Mouse (Mus musculus) adrenal gland, postnatal 10 days (tissue): ENCODE results near the gene Taf6l. TPM values are rescaled to one million over a fixed set of nuclear protein-coding genes. Genes with fewer than 3 reads are reported as not detected.

Source experiments
- DNase-seq: peaks from one replicate; pipeline ENCODE4 v3.0.0; 2021; ENCODE audit warnings: mixed read lengths
- long read RNA-seq, 2 experiments: library from polyadenylated mRNA; stranded (forward); transcript quantifications; one replicate each; pipeline ENCODE4 v2.0.0; 2021
- total RNA-seq, 2 experiments: library from RNA; stranded (reverse); gene quantifications; 2 replicates each; pipeline ENCODE4 v1.2.3; 2021

The Taf6l gene
- 10 to 100 TPM; 12.4 to 19.5 TPM for total RNA-seq
- long read RNA-seq, experiment 1, transcript Taf6l-205 (12 exons, 2,065 nt) = major isoform, 19 of 29 reads
- long read RNA-seq, experiment 1, partial matches to known transcripts = 4 of 29 reads
- long read RNA-seq, experiment 1, other reads (novel, unspliced or antisense) = 4 of 29 reads
- long read RNA-seq, experiment 2, transcript Taf6l-205 (12 exons, 2,065 nt) = major isoform, 12 of 20 reads
- long read RNA-seq, experiment 2, partial matches to known transcripts = 5 of 20 reads
- long read RNA-seq, experiment 2, other reads (novel, unspliced or antisense) = 3 of 20 reads

- DNase-seq = peak; percentile 93
Measured at GRCm38 (mm10) chr19:8786008-8786781, at the start of gene Taf6l. Taf6l (minus strand) TSS chr19:8786417.

- no peak for DNase-seq
Measured at GRCm38 (mm10) chr19:8832971-8833370, 46.8 kb upstream of the Taf6l start.

- DNase-seq = no peak
Measured at GRCm38 (mm10) chr19:8831262-8831661, 45.0 kb upstream of the Taf6l start.

GRCm38 (mm10) chr19:8830664-8831063, 44.4 kb upstream of the Taf6l start:
- DNase-seq = no peak

- no peak for DNase-seq
Measured at GRCm38 (mm10) chr19:8829660-8830059, 43.4 kb upstream of the Taf6l start, which contains the start of gene AC129217.1. AC129217.1 (plus strand) TSS chr19:8829773.

- DNase-seq = no peak
Measured at GRCm38 (mm10) chr19:8822696-8823095, 36.5 kb upstream of the Taf6l start.

- DNase-seq = no peak
Measured at GRCm38 (mm10) chr19:8821146-8821545, 34.9 kb upstream of the Taf6l start.

GRCm38 (mm10) chr19:8820424-8820956, 34.3 kb upstream of the Taf6l start:
- no peak for DNase-seq

- peak; percentile 99 for DNase-seq
Measured at GRCm38 (mm10) chr19:8819596-8820423, 33.6 kb upstream of the Taf6l start, which contains the start of gene Hnrnpul2. Hnrnpul2 (plus strand) TSS chr19:8820010.

GRCm38 (mm10) chr19:8818801-8819595, 32.8 kb upstream of the Taf6l start, which contains the start of gene Ttc9c:
Ttc9c (minus strand) TSS chr19:8819333.
- peak; percentile 96 for DNase-seq

- no peak for DNase-seq
Measured at GRCm38 (mm10) chr19:8818301-8818798, 32.1 kb upstream of the Taf6l start.

- no peak for DNase-seq
Measured at GRCm38 (mm10) chr19:8817001-8817400, 30.8 kb upstream of the Taf6l start.

- DNase-seq = no peak
Measured at GRCm38 (mm10) chr19:8815812-8816211, 29.6 kb upstream of the Taf6l start.

GRCm38 (mm10) chr19:8806810-8807209, 20.6 kb upstream of the Taf6l start:
- DNase-seq = no peak

- no peak for DNase-seq
Measured at GRCm38 (mm10) chr19:8803879-8804660, 17.9 kb upstream of the Taf6l start.

GRCm38 (mm10) chr19:8803204-8803780, 17.1 kb upstream of the Taf6l start:
- no peak for DNase-seq

- peak; percentile 93 for DNase-seq
Measured at GRCm38 (mm10) chr19:8802130-8802821, 16.1 kb upstream of the Taf6l start, which contains the start of gene Zbtb3. Zbtb3 (plus strand) TSS chr19:8802555.

GRCm38 (mm10) chr19:8798947-8799315, 12.7 kb upstream of the Taf6l start:
- no peak for DNase-seq

- peak; percentile 94 for DNase-seq
Measured at GRCm38 (mm10) chr19:8798264-8798946, 12.2 kb upstream of the Taf6l start, which contains the start of gene Polr2g. Polr2g (minus strand) TSS chr19:8798577.
